Mouse (Mus musculus): ENCODE measurements around the gene Tpm4. TPM values are rescaled to one million over a fixed set of nuclear protein-coding genes. Genes with fewer than 3 reads are reported as not detected.

Gene Tpm4
- total RNA-seq, 2 experiments from 2014 or later, result 45.4 to 46.6 TPM

GRCm38 (mm10) chr8:72136302-72136978 is 1.7 kb downstream of the Tpm4 start:
- peak; percentile 28 to 84 for DNase-seq (ENCODE audit: extremely low spot score in 1 of 2, low spot score in 2 of 2)
- intact Hi-C loops (cut with DNase I), result no loop called here

DNA sequence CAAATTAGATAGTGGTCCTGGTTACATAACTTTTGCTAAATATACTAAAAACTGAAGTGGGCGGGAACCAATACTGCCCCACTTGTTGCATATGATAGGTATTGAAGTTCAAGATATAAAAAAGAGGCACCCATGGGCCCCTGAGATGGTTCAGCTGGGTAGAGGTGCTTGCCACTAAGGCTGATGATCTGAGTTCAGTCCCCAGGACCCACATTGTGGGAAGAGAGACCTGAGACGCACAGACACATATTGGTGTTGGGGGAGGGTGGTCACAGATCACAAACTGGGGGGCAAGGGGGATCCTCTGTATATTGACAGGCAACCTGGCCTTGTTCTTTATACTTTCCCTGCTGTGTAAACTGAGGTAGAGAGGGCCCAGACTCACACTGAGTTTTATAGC is 2.7 kb downstream of the Tpm4 start:
- DNase-seq (ENCODE audit: extremely low spot score in 1 of 2, low spot score in 2 of 2), result no peak
- intact Hi-C loops (cut with DNase I), result no loop called here

DNA sequence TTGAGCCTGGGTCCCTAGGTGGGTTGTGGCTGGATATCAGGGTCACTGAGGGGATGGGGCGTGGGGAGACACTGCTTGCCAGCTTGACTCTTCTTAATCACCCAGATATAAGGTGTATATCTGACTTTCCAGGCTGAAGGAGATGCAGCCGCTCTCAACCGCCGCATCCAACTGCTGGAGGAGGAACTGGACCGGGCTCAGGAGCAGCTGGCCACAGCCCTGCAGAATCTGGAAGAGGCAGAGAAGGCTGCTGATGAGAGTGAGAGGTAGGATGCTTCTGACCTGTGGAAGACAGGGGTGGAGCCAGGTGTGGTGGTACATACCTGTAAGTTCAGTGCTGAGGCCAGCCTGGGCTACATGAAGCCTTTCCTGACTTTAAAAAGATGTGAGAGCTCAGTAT is 3.7 kb downstream of the Tpm4 start:
- intact Hi-C loops (cut with DNase I), result no loop called here
- DNase-seq (ENCODE audit: extremely low spot score in 1 of 2, low spot score in 2 of 2), result no peak

DNA sequence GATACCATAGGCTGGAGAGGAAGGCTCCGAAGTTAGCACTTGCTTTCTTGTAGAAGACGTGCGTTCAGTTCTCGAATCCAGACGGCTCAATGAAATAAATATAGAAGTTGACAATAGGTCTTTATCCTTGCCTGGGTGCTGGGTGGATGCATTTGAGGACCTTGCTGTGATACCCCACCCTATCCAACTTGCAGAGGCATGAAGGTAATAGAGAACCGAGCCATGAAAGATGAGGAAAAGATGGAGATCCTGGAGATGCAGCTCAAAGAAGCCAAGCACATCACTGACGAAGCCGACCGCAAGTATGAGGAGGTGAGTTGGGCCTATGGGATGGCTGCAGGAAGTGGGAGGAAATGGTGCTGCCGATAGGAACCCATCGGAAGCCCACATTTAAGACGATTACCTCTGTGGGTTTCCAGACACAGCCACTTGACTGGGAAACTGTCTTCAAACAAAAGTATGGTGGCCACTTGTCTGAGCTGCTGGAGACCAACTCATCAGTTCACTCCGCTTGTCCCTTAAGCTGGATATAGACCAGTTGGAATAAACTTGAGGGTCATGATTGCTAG is 8.6 kb downstream of the Tpm4 start:
- no peak for DNase-seq (ENCODE audit: extremely low spot score in 1 of 2, low spot score in 2 of 2)
- intact Hi-C loops (cut with DNase I), result no loop called here

GRCm38 (mm10) chr8:72144345-72144975 is 9.7 kb downstream of the Tpm4 start:
- intact Hi-C loops (cut with DNase I), result no loop called here
- peak in 1 of 2 experiments; percentile 8 for DNase-seq (ENCODE audit: extremely low spot score in 1 of 2, low spot score in 2 of 2)

GRCm38 (mm10) chr8:72145511-72145910 is 10.7 kb downstream of the Tpm4 start:
- intact Hi-C loops (cut with DNase I), result no loop called here

DNA sequence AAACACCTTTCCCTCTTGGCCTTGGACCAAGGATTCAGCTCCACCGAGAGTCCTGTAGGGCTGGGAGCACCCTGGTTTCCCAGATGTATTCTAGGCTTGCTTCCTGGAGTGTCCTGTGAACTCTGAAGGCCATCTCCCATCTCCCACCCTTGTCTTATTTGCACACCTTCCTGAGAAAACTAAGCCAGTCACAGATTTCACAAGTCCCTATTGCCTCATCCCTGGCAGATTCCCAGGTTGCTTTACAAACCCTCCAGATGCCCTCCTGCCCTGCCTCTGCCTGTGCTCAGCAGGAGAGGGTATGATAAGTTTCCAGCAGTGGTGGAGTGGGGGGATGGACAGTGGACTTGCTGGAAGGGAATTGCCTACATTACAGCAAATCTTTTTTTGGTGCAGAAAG is 11.3 kb downstream of the Tpm4 start:
- DNase-seq (ENCODE audit: extremely low spot score in 1 of 2, low spot score in 2 of 2), result peak in 1 of 2 experiments; percentile 10
- intact Hi-C loops (cut with DNase I), result no loop called here

More at GRCm38 (mm10) chr8:72145511-72145910, 10.7 kb downstream of the Tpm4 start:
- no peak for DNase-seq (ENCODE audit: extremely low spot score in 1 of 2, low spot score in 2 of 2)

GRCm38 (mm10) chr8:72146556-72146955 is 11.8 kb downstream of the Tpm4 start:
- DNase-seq (ENCODE audit: extremely low spot score in 1 of 2, low spot score in 2 of 2), result peak in 1 of 2 experiments; percentile 13
- intact Hi-C loops (cut with DNase I), result no loop called here

GRCm38 (mm10) chr8:72147266-72147665 is 12.5 kb downstream of the Tpm4 start:
- DNase-seq (ENCODE audit: extremely low spot score in 1 of 2, low spot score in 2 of 2), result peak in 1 of 2 experiments; percentile 16
- intact Hi-C loops (cut with DNase I), result no loop called here

DNA sequence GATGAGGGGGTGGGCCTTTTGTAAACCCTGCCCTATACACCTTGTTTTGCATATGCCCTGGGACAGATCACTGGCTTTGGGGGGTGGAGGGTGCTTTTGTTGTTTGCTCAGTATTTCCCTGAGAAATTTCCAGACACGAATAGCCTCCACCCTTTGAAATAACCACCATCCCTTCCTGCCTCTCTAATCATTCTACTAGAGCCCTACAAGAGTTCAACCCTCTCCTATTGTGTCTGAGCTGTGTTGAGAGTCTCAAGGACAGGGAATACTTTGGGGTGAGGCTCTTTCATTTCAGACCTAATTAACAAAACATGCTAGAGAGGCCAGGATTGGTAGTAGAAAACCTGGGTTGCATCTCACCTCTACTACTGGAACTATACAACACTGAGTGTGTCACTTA is 14.3 kb downstream of the Tpm4 start:
- intact Hi-C loops (cut with DNase I), result no loop called here

DNA sequence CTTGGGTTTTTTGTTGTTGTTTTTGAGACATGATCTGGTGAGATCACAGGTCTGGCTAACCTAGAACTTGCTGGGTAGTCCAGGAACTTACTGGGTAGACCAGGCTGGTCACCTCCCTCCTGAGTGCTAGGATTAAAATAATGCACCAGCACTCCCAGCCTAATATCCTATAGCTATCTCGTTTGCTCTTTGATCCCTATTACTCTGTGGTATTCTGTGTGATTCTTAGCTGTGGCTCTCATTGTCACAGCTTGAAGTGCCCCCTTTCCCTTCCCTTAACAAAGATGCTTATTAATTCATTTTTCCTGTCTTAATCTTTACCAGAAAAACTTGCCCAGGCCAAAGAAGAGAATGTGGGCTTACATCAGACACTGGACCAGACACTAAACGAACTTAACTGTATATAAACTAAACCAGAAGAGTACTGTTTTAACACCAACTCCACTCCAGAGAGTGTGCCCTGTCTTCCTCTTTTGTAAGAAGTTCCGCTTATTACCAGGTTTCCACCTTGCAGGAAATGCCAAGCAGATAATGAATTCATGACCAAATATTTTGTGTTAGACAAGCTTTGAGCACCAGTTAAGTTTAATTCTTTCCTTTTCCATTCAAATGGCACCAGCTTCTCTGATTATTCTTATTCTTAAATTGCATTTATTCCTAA is 16.8 kb downstream of the Tpm4 start:
- intact Hi-C loops (cut with DNase I), result no loop called here
- no peak for DNase-seq (ENCODE audit: extremely low spot score in 1 of 2, low spot score in 2 of 2)

More for the DNA sequence above, 14.3 kb downstream of the Tpm4 start:
- peak in 1 of 2 experiments; percentile 3 for DNase-seq (ENCODE audit: extremely low spot score in 1 of 2, low spot score in 2 of 2)

- no peak for DNase-seq (ENCODE audit: extremely low spot score in 1 of 2, low spot score in 2 of 2)
- intact Hi-C loops (cut with DNase I), result no loop called here
These were observed 18.6 kb downstream of the Tpm4 start for GRCm38 (mm10) chr8:72153382-72153781.

DNA sequence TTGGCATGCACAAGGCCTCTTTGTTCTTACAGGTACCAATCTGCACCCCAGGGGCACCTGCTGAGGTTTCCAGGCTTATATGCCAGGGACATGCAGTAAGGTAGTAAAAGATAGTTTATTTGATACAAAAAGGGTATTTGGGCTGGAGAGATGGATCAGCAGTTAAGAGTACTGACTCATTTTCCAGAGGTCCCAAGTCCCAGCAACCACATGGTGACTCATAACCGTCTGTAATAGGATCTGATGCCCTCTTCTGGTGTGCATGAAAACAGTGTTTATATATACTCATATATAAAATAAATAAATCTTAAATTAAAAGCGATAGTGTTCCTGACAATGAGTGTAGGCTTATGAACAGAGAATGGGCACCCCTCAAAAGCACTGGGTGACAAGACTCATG is 23.3 kb downstream of the Tpm4 start:
- intact Hi-C loops (cut with DNase I), result no loop called here
- no peak for DNase-seq (ENCODE audit: extremely low spot score in 1 of 2, low spot score in 2 of 2)

DNA sequence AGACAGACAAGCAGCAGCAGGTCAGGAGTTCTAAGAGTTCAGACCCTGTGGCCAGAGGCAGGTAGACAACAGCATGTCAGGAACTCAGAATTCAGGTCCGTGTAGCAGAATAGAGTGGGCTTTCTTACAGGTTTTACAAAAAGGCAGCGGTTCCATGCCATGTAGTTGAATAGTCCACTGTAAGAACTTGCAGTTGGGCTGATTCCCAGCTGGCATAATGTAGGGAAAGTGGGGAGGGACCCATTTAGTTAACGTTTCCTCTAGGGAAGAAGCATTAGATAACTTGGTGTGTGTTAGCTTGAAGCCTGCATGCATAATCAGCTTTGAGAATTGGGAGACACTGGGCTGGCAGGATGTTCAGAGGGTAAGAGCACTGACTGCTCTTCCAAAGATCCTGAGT is 24.0 kb downstream of the Tpm4 start:
- no peak for DNase-seq (ENCODE audit: extremely low spot score in 1 of 2, low spot score in 2 of 2)
- intact Hi-C loops (cut with DNase I), result no loop called here

DNA sequence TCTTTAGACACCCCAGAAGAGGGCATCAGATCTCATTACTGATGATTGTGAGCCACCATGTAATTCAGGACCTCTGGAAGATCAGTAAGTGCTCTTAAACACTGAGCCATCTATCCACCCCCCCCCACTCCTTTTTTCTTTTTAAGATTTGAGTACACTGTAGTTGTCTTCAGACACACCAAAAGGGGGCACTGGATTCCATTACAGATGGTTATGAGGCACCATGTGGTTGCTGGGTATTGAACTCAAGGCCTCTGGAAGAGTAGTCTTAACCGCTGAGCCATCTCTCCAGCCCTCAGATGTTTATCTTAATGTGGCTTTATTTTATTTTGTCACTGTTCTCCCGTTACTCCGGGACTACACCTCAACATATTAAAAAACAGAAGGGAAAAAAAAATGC is 25.2 kb downstream of the Tpm4 start:
- no peak for DNase-seq (ENCODE audit: extremely low spot score in 1 of 2, low spot score in 2 of 2)
- intact Hi-C loops (cut with DNase I), result no loop called here

- intact Hi-C loops (cut with DNase I), result no loop called here
- peak; percentile 100 for DNase-seq (ENCODE audit: extremely low spot score in 1 of 2, low spot score in 2 of 2)
These were observed 26.2 kb downstream of the Tpm4 start, which contains the start of gene Rab8a for GRCm38 (mm10) chr8:72160707-72161697. TSS of gene Rab8a (plus strand) at chr8:72161200.

DNA sequence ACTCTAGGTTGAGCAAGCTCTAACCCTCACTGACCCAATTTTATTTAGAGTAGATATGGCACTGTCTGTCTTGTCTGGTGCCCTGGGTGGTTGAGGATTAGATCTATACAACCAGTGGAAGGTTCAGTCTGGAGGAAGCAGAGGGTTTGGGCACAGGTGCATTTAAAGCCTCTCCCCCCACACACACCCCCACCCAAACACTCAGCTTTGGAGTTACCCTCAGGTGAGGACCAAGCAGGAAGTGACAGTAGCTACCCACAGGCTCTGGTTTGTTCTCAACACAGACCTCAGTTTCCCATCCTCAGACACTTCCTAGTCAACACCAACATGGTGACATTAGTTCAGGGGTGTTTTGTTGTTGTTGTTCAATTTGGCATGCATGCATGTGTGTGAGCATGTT is 28.0 kb downstream of the Tpm4 start:
- no peak for DNase-seq (ENCODE audit: extremely low spot score in 1 of 2, low spot score in 2 of 2)
- intact Hi-C loops (cut with DNase I), result no loop called here

- intact Hi-C loops (cut with DNase I), result no loop called here
- no peak for DNase-seq (ENCODE audit: extremely low spot score in 1 of 2, low spot score in 2 of 2)
These were observed 34.4 kb downstream of the Tpm4 start for GRCm38 (mm10) chr8:72169098-72169668.

All from left cerebral cortex, postnatal 10 days (tissue).